Mouse (Mus musculus): Measurements from ENCODE around the gene Smgc. TPM values are rescaled to one million over a fixed set of nuclear protein-coding genes. Genes with fewer than 3 reads are reported as not detected.

Gene Smgc
- not detected for polyA plus RNA-seq (2014; fragmentation: Illumina TruSeq; extraction: RNeasy Lipid Tissue Mini Kit (QIAGEN cat#74804); ENCODE audit: low read depth, low replicate concordance)

DNA sequence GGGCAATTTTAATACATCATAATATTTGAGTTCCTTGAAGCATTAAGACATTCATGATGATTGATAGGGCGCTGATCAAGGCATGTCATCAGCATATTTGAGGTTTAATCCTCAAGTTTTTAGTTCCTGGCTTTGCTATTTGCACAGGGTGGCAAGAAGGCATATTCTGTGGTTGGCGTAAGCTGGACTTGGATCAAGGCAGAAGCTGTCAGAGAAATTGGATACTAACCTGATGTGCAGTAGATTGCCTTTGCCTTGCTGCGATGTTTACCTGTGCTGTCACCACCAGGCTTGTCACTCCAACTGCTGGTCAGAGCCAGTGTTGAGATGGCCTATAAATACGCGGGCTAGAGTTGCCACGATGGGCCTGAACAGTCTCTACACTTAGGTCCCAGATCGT is at the start of gene Smgc:
Gene Smgc, plus strand, starts transcription at position 301 of the 400 bp plus-strand sequence.

Other genes starting within 250 kb of the Smgc start
- gene Lrrk2, start 165.1 kb upstream of the Smgc start, polyA plus RNA-seq (2014; fragmentation: Illumina TruSeq; extraction: RNeasy Lipid Tissue Mini Kit (QIAGEN cat#74804); ENCODE audit: low read depth, low replicate concordance), result 49.5 TPM
- gene Cntn1, start 212.9 kb downstream of the Smgc start, polyA plus RNA-seq (2014; fragmentation: Illumina TruSeq; extraction: RNeasy Lipid Tissue Mini Kit (QIAGEN cat#74804); ENCODE audit: low read depth, low replicate concordance), result 7.4 TPM